Mouse (Mus musculus): ENCODE measurements around the gene Mob3b.
"Not testable (repeated sequence)": the region's sequence is repeated elsewhere in the genome, so short reads cannot be mapped to it uniquely, and the experiment has no call there.

Gene Mob3b

GRCm38 (mm10) chr4:34959477-34959876, 197.8 kb downstream of the Mob3b start:
- DNase-seq = no peak

GRCm38 (mm10) chr4:34958155-34959028, 198.9 kb downstream of the Mob3b start:
- peak; percentile 45 for DNase-seq

DNA sequence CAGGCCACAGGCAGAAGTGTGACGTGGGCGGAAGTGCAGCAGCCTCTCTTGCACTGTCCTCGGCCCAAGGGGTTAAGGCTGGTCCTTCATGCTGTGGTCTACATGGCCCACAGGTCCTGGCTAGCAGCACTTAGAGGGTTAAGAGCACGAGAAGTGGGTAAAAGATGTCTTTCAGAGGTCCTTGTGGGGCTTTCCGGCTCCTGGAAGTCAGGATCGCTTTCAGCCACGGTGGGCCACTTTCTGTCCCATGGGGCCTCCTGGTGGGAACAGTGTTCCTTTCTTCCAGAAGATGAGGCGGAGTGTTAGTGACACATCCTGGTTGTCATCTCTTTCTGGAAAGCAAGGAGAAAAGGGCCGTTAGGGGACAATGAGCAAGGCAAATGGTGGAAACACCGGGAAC, 203.6 kb downstream of the Mob3b start:
- DNase-seq = no peak

GRCm38 (mm10) chr4:34947181-34947580, 210.1 kb downstream of the Mob3b start:
- no peak for DNase-seq

DNA sequence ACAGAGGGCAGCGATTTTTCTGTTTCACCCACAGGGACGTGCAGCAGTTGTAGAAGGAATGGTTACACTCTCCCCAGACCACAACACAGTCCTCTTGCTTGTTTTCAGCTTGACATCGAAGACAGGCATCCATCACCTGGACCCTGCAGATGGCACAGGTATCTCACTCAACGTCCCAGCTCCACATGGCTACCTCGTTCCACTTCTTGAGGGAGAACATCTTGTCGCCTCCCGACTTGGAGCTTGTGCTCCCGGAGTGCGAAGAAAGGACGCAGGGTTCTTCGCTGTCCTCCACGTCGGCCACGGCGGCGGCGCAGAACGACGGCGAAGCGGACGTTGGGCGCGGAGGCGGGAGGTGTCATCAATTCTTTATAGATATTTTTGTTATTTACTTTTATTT, 216.2 kb downstream of the Mob3b start:
- no peak for DNase-seq

- not testable (repeated sequence) for DNase-seq
These were observed 228.9 kb downstream of the Mob3b start for GRCm38 (mm10) chr4:34928386-34928785.

DNA sequence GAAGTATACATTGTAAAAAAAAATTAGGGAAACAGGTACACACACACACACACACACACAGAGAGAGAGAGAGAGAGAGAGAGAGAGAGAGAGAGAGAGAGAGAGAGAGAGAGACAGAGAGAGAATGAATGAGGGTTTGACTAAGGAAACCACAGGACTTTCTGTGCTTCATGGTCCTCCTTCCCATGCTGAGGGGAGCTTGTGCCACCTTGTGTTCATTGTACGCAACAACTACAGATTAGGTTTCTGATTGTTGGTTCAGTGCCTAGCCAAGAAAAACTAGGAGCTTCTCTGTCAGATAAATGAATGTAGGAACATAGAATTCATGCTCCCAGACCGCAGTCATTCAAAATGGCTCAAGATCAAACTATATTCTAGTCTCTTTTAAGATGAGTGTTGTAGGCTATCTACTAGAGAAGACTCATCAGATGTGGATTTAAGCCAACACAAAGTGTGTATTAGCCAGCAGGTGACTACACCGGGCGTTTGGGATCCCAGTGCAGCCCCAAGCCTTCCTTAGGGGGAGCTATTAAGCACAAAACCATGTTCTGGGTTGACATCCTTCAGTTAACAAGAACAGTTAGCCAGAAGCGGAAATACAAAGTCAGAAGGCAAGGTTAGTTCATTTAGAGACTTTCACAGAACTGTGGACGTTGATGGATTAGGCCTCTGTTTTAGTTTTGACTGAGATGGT, 235.0 kb downstream of the Mob3b start:
- peak; percentile 67 for DNase-seq

- DNase-seq = no peak
These were observed 239.9 kb downstream of the Mob3b start for GRCm38 (mm10) chr4:34917400-34917799.

GRCm38 (mm10) chr4:34912171-34912570, 245.1 kb downstream of the Mob3b start:
- DNase-seq = no peak

DNA sequence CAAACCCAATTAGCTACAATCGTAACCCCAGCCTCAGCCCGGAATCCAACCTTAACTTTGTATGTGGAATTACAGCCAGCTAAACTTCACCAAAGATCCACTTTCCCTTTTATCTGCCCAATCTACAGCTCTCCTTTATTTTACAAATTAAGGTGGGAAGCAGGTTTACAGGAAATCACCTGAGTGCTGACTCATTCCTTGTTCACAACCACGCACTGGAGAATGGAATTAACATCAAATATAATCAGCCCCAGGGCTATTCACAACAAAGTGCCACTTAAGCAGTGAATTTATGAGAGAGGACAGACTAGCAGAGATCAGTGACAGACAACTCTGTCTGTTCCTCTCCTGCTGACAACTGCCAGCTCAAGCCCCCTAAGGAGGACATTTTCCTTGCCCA, 245.9 kb downstream of the Mob3b start:
- no peak for DNase-seq

DNA sequence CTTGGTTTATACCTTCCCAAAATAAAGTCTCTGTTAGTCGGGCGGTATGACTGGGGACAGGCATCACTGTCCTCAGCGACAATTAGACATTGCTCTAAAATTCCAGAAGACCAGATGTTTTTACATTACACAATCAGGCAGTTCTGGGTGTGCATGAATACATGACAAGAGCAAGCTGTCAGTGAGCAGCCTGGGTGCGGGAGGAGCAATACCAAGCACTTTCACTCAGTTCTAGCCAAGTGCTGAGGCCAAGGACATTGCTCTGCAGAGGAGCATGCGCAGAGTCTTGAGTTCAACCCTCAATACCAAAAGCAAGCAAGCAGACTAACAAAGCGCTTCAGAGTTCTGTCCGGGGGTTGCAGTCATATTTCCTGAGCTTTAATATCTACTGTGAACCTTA, 249.2 kb downstream of the Mob3b start:
- DNase-seq = no peak

DNA sequence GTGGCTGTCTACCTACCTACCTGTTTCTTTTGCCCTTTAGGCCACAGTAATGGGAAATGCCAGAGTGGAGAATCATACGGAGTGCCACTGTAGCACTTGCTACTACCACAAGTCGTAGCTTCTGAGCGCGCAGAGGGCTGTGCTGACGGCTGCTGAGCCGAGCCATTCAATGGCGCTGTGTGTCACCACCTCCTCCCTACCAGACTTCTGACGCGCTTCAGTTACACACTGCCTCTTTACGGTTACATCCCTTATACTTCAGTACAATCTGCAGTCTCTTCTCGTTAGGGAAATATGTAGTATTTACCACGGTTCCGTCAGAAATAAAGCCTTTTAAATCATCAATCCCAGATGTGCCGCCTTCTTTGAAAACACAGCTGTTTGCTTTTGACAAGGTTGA, 250.3 kb downstream of the Mob3b start:
- DNase-seq = no peak

DNA sequence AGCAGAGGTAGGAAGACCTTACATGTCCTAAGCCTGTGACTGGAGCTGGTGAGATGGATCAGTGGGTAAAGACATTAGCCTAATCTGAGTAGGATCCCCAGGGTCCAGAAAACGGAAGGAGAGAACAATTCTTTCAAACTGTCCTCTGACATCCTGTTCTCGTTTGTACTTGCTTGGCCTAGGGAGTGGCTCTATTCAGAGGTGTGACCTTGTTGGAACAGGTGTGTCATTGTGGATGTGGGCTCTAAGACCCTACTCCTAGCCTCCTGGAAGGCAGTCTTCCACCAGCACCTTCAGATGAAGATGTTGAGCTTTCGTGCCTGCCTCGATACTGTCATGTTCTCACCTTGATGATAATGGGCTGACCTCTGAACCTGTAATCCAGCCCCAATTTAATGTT, 251.1 kb downstream of the Mob3b start:
- DNase-seq = no peak

GRCm38 (mm10) chr4:34905396-34905795, 251.9 kb downstream of the Mob3b start:
- DNase-seq = no peak

DNA sequence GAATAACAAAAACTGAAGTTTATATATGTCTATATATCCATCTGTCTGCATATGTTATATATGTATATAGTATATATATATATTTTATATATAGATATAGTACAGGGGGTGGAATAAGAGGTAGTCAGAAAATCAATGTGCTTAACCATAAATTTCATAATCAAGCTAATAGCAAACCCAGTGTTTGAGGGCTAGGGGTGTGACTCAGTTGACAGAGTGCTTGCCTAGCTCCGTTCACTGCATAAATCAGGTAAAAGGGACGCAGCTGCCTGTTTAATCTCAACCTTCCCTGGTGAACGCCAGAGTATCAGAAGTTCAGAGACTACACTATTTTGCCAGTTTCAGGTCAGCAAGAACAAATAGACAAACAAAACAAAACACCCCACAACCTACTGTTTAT, 255.7 kb downstream of the Mob3b start:
- DNase-seq = not testable (repeated sequence)

DNA sequence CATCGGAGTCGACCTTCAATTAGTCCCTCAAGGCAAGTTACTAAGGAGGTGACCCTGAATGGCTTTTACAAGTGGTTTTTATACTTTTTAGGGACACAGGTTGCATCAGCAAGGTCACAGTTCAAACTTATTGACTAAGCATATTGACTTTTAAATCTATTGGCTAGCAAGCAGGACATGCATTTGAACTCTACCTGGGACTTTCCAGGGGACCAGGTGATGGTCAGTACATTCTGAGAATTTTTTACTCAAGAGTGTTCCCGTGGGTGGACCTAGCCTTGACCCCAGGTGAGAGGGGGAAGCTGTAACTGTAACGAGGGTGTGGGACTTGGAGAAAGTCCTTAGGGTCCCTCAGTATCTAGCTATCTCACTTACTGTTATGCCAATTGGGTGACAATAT, 256.1 kb downstream of the Mob3b start:
- DNase-seq = no peak

GRCm38 (mm10) chr4:34900155-34900554, 257.1 kb downstream of the Mob3b start:
- DNase-seq = no peak

DNA sequence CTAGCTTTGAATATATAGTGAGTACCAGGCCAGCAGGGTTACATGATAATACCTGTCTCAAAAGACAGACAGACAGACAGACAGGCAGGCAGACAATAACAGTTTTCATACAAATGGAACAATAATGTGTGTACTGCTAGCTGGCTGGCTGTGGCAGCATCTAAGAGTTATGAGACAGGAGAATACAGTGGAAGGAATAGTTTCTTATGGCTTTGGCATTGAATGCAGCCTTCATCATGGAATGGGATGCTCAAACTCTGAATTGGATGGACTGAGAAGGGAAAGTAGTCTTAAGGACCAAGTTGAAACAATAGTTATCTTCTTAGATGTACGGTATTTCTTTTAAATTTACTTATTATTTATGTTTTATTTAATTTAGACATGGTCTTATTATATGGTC, 258.0 kb downstream of the Mob3b start:
- DNase-seq = no peak

Data from cerebellum, adult 9-10 months (tissue).